Mouse (Mus musculus): ENCODE results near the gene Mgat5. TPM values are rescaled to one million over a fixed set of nuclear protein-coding genes. Genes with fewer than 3 reads are reported as not detected.

Mgat5 gene
- total RNA-seq, 2 experiments from 2014 or later = 0.79 to 1.5 TPM

DNA sequence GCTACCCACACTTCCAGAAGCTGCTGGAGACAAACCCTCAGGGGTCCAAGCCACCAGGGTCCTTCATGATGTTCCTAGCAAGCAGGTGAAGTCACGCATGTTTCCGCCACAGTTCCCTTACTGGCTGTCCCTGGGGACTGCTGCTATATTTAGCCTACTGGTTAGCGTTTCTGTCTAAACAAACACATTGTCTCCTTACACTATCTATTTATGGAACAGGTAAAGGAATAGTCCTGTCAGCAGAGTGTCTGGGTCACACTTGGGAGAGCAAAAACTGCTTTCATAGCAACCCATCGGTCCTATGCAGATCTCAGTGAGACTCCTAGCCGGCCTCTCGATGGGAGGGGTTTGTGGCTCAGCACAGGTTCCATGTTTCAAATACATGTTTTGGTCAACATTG lies 306.5 kb downstream of the Mgat5 start:
- TF ChIP-seq CTCF (IDR thresholded peaks at IDR 0.05) = no peak
- H3K27ac ChIP-seq = no peak overlapping the region
- DNase-seq = no peak
- intact Hi-C loops (cut with DNase I) = no loop called here
- no peak overlapping the region for H3K4me3 ChIP-seq

DNA sequence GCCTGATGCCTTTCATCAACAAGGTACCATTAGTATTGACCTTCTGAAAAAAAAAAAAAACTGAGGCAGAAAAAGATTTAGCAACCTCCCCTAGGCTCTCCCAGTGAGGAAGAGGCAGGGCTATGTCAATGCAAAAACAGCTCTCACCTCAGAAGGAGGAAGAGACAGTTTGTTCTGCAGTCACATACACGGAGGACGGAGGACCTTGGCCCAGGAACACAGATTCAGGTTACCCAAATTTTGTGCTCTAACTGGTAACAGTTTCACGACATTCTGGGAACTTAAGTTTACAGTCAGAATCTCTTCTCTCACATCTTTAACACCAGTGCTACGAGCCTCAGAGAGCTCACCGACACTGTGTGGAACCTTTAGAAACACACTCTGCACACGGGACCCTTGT lies 307.9 kb downstream of the Mgat5 start:
- no peak overlapping the region for H3K27ac ChIP-seq
- H3K4me3 ChIP-seq = no peak overlapping the region
- no peak for TF ChIP-seq CTCF (IDR thresholded peaks at IDR 0.05)
- DNase-seq = no peak
- intact Hi-C loops (cut with DNase I) = no loop called here

DNA sequence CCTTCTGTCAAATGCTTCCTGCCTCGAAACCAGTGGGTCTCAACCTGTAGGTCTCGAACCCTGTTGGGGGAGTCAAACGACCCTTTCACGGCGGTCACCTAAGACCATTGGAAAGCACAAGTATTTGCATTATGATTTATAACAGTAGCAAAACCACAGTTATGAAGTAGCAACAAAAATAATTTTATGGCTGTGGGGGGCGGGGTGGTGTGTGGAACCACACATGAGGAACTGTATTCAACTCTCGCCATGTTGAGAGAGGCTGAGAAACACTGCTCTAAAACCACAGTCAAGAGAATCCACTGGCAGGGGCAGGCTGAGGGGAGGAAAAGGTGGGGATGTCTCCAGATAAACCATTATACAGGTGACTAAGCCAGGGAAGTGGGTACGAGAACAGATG lies 308.3 kb downstream of the Mgat5 start:
- Histone ChIP-seq H3K27ac (no peak overlapping the region), H3K4me3 (no peak overlapping the region)
- no peak for TF ChIP-seq CTCF (IDR thresholded peaks at IDR 0.05)
- intact Hi-C loops (cut with DNase I) = no loop called here
- no peak for DNase-seq

DNA sequence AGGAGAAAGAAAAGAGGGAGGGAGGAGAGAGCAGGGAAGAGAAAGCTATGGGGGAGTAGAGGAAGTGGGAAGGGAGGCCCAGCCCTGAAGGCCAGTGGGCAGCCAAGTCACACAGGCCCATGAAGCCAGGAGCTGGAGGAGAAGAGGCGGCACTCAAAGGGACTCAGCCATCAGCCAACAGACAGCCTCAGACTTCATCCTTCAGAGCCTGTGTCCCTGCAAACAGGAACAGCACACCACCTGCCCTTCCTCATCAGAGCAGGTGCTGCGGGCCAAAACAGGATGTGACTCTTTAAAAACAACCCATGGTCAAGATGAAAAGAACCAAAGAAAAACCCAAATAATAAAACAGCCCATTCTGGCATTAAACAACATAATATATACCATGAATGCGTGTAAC lies 308.8 kb downstream of the Mgat5 start:
- Histone ChIP-seq H3K4me3 (no peak overlapping the region), H3K27ac (no peak overlapping the region)
- no peak for TF ChIP-seq CTCF (IDR thresholded peaks at IDR 0.05)
- intact Hi-C loops (cut with DNase I) = no loop called here
- DNase-seq = no peak

DNA sequence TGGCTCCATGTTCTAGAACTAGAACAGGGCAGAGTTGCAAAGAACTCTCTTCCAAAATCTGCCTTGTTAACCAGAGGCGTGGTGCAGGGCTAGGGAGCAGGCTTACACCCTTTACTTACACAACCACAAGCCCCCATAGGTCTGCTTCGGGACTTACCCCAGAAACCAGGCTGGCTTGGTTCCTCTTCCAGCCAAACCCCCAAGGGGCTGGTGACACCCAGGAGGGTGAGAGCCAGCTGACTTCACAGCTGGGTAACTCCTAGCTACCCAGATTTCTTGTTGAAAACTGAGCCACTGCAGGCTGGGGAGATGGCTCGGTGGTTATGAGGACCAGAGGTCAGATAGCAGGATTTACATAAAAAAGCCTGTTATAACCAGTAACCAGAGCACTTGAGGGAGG lies 309.7 kb downstream of the Mgat5 start:
- Histone ChIP-seq H3K27ac (no peak overlapping the region), H3K4me3 (no peak overlapping the region)
- DNase-seq = no peak
- intact Hi-C loops (cut with DNase I) = no loop called here
- TF ChIP-seq CTCF (IDR thresholded peaks at IDR 0.05) = no peak

DNA sequence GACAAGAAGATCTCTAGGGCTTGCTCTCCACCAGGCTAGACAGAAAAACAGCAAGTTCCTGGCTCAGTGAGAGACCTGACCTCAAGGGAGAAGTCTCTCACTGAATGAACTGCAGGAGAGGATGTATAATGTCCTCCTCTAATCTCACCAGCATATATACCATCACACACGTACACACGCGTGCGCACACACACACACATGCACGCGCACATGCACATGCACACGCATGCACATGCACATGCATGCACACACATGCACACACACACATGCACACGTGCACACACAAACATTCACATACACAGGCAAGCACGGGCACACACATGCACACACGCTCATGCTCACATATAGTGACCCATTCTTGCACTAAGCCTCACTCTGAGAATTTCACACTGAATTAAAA lies 310.1 kb downstream of the Mgat5 start:
- Histone ChIP-seq H3K4me3 (no peak overlapping the region), H3K27ac (no peak overlapping the region)
- intact Hi-C loops (cut with DNase I) = no loop called here
- TF ChIP-seq CTCF (IDR thresholded peaks at IDR 0.05) = no peak
- no peak for DNase-seq

DNA sequence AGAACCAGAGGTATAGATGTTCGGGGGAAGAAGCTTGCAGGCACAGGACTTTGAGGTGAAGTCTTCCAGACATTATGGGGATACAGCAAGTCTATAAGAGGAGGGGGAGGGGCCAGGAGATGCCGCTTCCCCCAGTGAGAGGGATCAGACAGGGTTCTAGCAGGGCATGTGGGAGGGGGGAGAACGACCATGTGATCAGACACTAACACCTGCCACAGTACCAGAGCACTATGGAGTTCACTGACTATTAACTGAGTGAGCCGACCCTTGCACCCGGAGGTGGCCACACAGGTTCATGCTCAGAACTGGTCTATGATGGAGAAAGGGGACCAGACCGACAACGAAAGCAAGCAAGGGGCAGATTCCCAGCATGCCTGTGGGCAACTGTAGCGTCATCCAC lies 318.5 kb downstream of the Mgat5 start:
- DNase-seq = no peak
- no peak overlapping the region for H3K27ac ChIP-seq
- no peak for TF ChIP-seq CTCF (IDR thresholded peaks at IDR 0.05)
- H3K4me3 ChIP-seq = no peak overlapping the region
- intact Hi-C loops (cut with DNase I) = no loop called here

DNA sequence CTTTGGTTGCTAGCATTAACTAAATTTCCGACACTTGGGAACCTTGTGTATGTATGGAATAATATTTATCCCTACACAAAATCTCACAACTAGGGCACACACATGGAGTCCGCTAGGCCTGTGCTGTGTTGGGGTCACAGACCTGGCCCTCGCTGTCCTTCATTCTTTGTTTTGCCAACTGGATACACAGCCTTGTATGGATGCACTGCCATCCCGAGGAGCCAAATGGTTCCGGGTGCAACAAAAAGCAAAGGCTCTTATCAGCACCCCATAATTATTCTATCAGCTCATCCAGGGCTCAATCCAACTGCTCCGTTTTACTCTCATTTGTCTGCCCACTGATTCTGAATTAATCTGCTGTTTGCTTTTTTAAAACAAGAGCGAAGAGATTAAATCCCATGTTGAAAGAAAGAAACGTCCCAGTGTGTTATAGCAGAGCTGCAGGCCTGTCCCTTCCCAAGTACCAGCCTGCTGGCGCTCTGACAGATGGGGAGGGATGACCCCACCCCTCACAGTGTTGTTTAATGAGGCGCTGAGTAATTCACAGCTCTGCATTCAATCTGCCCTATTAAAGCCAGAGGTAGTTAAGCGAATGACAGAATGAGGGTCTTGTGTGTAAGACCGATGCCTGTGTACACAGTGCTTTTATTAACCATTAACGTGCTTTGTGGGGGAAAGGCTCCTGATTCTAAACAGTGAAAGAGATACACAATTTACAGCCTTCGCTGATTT lies 326.2 kb downstream of the Mgat5 start:
- DNase-seq = no peak
- intact Hi-C loops (cut with DNase I) = no loop called here
- no peak overlapping the region for H3K4me3 ChIP-seq
- TF ChIP-seq CTCF (IDR thresholded peaks at IDR 0.05) = no peak
- H3K27ac ChIP-seq = no peak overlapping the region

DNA sequence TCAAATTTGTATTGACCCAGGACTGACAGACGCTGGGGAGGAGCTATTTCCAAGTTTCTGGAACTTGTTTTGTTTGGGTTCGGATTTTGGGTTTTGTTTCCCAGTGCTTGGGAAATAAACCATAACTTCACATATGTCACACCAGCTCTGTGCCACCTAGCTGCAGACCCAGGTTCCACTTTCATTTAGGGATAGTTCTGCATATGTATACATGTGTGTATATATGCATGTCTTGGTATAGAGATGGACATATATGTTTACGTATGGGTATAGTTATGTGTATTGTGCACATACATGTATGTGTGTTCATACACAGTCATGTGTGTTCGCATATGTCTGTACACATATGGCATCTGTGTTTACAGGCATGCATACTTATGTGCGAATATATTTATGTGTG lies 326.9 kb downstream of the Mgat5 start:
- TF ChIP-seq CTCF (IDR thresholded peaks at IDR 0.05) = no peak
- H3K4me3 ChIP-seq = no peak overlapping the region
- DNase-seq = no peak
- H3K27ac ChIP-seq = no peak overlapping the region
- intact Hi-C loops (cut with DNase I) = no loop called here

DNA sequence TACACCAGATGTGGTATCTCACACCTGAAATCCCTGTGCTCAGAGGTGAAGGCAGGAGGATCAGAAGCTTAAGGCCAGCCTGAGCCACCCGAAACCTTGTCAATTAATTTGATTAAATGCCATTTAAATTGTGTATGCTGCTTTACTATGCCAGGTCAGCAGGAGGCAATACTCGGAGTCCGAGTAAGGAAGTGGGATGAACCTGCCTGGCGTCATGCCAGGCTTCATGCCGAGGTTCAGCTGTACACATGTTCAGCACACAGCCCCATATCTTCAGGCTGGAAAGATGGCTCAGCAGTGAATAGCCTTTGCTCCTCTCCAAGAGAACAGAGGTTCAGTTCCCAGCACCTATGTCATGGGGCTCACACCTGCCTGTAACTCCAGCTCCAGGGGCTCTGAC lies 331.6 kb downstream of the Mgat5 start:
- DNase-seq = no peak
- TF ChIP-seq CTCF (IDR thresholded peaks at IDR 0.05) = no peak
- Histone ChIP-seq H3K27ac (no peak overlapping the region), H3K4me3 (no peak overlapping the region)
- intact Hi-C loops (cut with DNase I) = no loop called here

DNA sequence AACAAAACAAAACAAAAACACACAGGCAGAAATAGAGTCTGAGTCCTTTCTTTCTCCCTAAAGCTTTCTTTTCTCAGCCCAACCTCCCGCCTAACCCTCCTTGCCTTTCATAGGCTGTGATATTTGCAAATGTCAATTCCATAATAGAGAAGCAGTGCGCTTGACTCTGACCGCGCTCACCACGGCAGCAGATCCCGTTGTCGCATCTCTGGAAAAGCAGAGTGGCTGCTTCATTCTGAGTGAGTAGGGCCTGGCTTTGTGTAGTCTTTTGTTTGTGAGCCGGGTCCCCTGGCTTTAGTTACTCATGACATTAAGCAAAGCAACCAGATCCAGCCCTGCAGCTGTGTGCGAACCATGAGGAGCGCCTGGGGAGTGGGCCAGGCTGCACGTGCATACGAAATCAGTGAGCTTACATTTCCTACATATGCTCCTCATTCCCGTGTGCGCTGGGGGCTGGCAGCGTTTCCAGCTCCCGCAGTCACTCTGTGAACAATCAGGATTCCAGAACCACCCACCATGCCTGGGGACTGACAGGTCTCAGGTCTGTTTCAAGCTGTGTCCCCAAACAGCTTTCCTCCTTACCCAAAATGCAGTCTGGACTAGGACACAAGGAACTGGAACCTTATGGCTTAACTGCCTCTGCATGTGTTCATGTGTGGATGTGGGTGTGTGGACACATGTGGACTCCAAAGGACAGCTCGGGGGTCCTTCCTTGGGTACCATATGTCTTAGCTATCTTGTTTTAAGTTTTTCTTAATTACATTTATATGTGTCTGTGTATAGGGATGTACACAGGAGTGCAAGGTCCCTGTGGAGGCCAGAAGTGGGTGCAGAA lies 332.6 kb downstream of the Mgat5 start:
- DNase-seq = no peak
- intact Hi-C loops (cut with DNase I) = no loop called here
- H3K27ac ChIP-seq = no peak overlapping the region
- 0 out of 2 replicates have a peak overlapping the region, but pooled peaks have one; percentile 13 for H3K4me3 ChIP-seq
- TF ChIP-seq CTCF (IDR thresholded peaks at IDR 0.05) = no peak
